In the genomic region with DNA sequence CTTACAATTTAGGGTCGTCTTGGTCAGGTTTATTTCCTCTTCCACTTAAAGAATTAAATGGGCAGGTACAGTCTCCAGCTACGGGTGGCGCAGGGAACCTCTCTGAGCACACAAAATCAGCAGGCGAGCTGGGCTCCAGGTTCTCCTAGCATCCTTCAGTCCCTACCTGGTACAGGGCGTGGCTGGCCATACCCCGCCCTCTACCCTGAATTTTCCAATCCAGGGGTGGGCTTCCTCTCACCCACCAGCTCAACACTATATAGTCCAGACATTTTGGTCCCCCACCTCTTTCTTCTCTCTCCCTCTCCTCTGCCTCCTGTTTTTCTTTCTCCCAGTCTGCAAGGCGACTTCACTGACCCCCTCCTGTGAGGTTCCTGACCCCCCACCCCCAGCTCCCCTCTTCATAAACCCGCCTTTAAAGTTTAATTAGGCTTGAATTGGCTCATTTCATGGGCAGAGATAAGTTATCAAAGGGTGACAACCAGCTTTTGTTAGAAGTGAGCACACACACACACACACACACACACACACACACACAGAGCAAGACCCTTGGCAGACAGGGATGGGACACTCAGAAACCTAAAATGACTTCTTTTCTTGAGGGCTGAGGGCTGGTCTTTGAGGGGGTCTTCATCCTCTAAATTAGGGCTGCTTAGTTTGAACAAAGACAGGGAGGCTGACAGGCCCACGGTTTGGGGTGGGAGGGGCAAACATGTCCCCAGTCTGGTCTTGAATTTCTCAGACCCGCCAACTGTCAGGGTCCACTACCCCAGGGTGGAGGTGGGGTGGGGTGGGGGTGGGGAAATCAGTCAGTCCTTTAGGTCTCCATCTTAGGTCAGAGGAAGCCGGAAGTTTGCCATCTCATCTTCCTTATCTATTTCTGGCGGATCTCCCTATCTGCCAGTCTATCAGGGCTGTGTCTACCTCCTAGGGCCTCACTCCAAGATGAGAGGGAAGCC, we compare ENCODE assay signal across 8 mouse cellular contexts.
DNase-seq lines count a peak whose midpoint lies in the region; ATAC-seq and TF ChIP-seq lines count a peak whose summit lies in the region.

No protein-coding gene starts in this region.

- peak; percentile 52 for ATAC-seq in kidney, embryonic 16.5 days (ENCODE audit: low FRiP score, low TSS enrichment)
- ATAC-seq in embryonic facial prominence, embryonic 14.5 days (ENCODE audit: low read depth), result 0 out of 2 replicates have a peak, but pooled peaks have one; percentile 30
- peak; percentile 9 for ATAC-seq in intestine, embryonic 14.5 days (replicated peaks; ENCODE audit: low FRiP score, low TSS enrichment, low read depth)
- no peak for ATAC-seq in midbrain, postnatal 0 days (ENCODE audit: low FRiP score)
- ATAC-seq in cerebellum, adult (ENCODE audit: insufficient number of reproducible peaks, low FRiP score, low TSS enrichment), result no peak

- no peaks in the 10 kb centered on the region for H3K27me3 ChIP-seq in kidney, embryonic 16.5 days (ENCODE audit: insufficient read depth, low read length)
- no peaks in the 10 kb centered on the region for H3K27me3 ChIP-seq in embryonic facial prominence, embryonic 14.5 days (replicated peaks; ENCODE audit: control insufficient read depth, insufficient read depth, low read length)
- H3K27me3 ChIP-seq in intestine, embryonic 14.5 days (replicated peaks; ENCODE audit: control insufficient read depth, insufficient read depth, low read length), result no peaks in the 10 kb centered on the region
- H3K27me3 ChIP-seq in midbrain, postnatal 0 days (ENCODE audit: insufficient read depth, low read length), result no peaks in the 10 kb centered on the region

- TF ChIP-seq CTCF in midbrain, postnatal 0 days (IDR thresholded peaks at IDR 0.05), result no peak

- no peaks in the 10 kb centered on the region for H3K9me3 ChIP-seq in kidney, embryonic 16.5 days (ENCODE audit: low read length)
- H3K9me3 ChIP-seq in embryonic facial prominence, embryonic 14.5 days (ENCODE audit: control insufficient read depth, low read length), result no peaks in the 10 kb centered on the region
- no peaks in the 10 kb centered on the region for H3K9me3 ChIP-seq in intestine, embryonic 14.5 days (ENCODE audit: control insufficient read depth, low read length)
- H3K9me3 ChIP-seq in midbrain, postnatal 0 days (ENCODE audit: low read length), result no peaks in the 10 kb centered on the region

- H3K27ac ChIP-seq in kidney, embryonic 16.5 days (ENCODE audit: low read length), result peak overlapping the region; percentile 84
- H3K27ac ChIP-seq in embryonic facial prominence, embryonic 14.5 days (replicated peaks; ENCODE audit: low read depth, low read length), result no peak overlapping the region
- H3K27ac ChIP-seq in intestine, embryonic 14.5 days (ENCODE audit: low read depth), result peak overlapping the region; percentile 24
- H3K27ac ChIP-seq in midbrain, postnatal 0 days (ENCODE audit: low read depth, low read length), result no peak overlapping the region

- no peaks in the 10 kb centered on the region for H3K36me3 ChIP-seq in kidney, embryonic 16.5 days (ENCODE audit: insufficient read depth, low read length)
- H3K36me3 ChIP-seq in embryonic facial prominence, embryonic 14.5 days (ENCODE audit: control insufficient read depth, insufficient read depth, low read length), result no peaks in the 10 kb centered on the region
- H3K36me3 ChIP-seq in intestine, embryonic 14.5 days (ENCODE audit: control insufficient read depth, insufficient read depth, low read length), result no peaks in the 10 kb centered on the region
- no peaks in the 10 kb centered on the region for H3K36me3 ChIP-seq in midbrain, postnatal 0 days (ENCODE audit: insufficient read depth, low read length)

- peak overlapping the region; percentile 52; the same call in 1 of the 2 replicates for H3K9ac ChIP-seq in kidney, embryonic 16.5 days (replicated peaks; ENCODE audit: low read length)
- no peak overlapping the region for H3K9ac ChIP-seq in embryonic facial prominence, embryonic 14.5 days (ENCODE audit: low read depth, low read length)
- no peak overlapping the region for H3K9ac ChIP-seq in intestine, embryonic 14.5 days (ENCODE audit: low read length)
- H3K9ac ChIP-seq in midbrain, postnatal 0 days (replicated peaks; ENCODE audit: low read length, poor library complexity, severe bottlenecking), result no peak overlapping the region

- H3K4me2 ChIP-seq in kidney, embryonic 16.5 days (replicated peaks; ENCODE audit: low read depth, low read length), result peak overlapping the region; percentile 27
- peak overlapping the region; percentile 33; the same call in 1 of the 2 replicates for H3K4me2 ChIP-seq in embryonic facial prominence, embryonic 14.5 days (ENCODE audit: low read depth, low read length)
- H3K4me2 ChIP-seq in intestine, embryonic 14.5 days (ENCODE audit: low read length), result peak overlapping the region; percentile 22
- 0 out of 2 replicates have a peak overlapping the region, but pooled peaks have one; percentile 18 for H3K4me2 ChIP-seq in midbrain, postnatal 0 days (ENCODE audit: low read depth, low read length, poor library complexity, severe bottlenecking)

- no peak for DNase-seq in kidney, postnatal 25 days
- DNase-seq in embryonic facial prominence, embryonic 14.5 days (ENCODE audit: low spot score), result no peak
- DNase-seq in intestine, embryonic 14.5 days (ENCODE audit: low spot score), result no peak
- DNase-seq in midbrain, postnatal 0 days (ENCODE audit: low spot score), result no peak
- no peak for DNase-seq in cerebellum, postnatal 36 days
- DNase-seq in layer of hippocampus, postnatal 14 days (ENCODE audit: low spot score in 2 of 2), result no peak

- H3K4me1 ChIP-seq in kidney, embryonic 16.5 days (ENCODE audit: insufficient read depth, low read length), result peaks cover 24% of the 10 kb centered on the region
- H3K4me1 ChIP-seq in embryonic facial prominence, embryonic 14.5 days (ENCODE audit: control insufficient read depth, insufficient read depth, low read length), result 0 out of 2 replicates have a peak, but pooled peaks cover 5% of the 10 kb centered on the region
- 0 out of 2 replicates have a peak, but pooled peaks cover 4% of the 10 kb centered on the region for H3K4me1 ChIP-seq in intestine, embryonic 14.5 days (replicated peaks; ENCODE audit: control insufficient read depth, insufficient read depth, low read length)
- H3K4me1 ChIP-seq in midbrain, postnatal 0 days (ENCODE audit: insufficient read depth, low read length), result no peaks in the 10 kb centered on the region

- no peak overlapping the region for H3K4me3 ChIP-seq in kidney, embryonic 16.5 days (ENCODE audit: low read length)
- H3K4me3 ChIP-seq in embryonic facial prominence, embryonic 14.5 days (ENCODE audit: low read depth, low read length), result no peak overlapping the region
- no peak overlapping the region for H3K4me3 ChIP-seq in intestine, embryonic 14.5 days (ENCODE audit: low read depth, low read length)
- H3K4me3 ChIP-seq in midbrain, postnatal 0 days (ENCODE audit: low read depth, low read length), result no peak overlapping the region

- WGBS in kidney, embryonic 16.5 days, result 41% methylated on average over 12 of the region's 12 CpGs
- WGBS in embryonic facial prominence, embryonic 14.5 days, result 50% methylated on average over 12 of the region's 12 CpGs
- WGBS in intestine, embryonic 14.5 days, result 53% methylated on average over 12 of the region's 12 CpGs
- WGBS in midbrain, postnatal 0 days, result 48% methylated on average over 12 of the region's 12 CpGs

Comparison
In these comparisons a context has a peak if more than half of its experiments do, and no peak if none do; other contexts are left out.
1. ATAC-seq: peak in kidney, embryonic 16.5 days (single experiment), embryonic facial prominence, embryonic 14.5 days (single experiment) and intestine, embryonic 14.5 days (single experiment); none in midbrain, postnatal 0 days (single experiment) and cerebellum, adult (single experiment).
2. H3K27ac ChIP-seq: peak in kidney, embryonic 16.5 days (single experiment) and intestine, embryonic 14.5 days (single experiment); none in embryonic facial prominence, embryonic 14.5 days (single experiment) and midbrain, postnatal 0 days (single experiment).
3. Peak in every context shown above with its lines, with median percentiles within 50 percentile points of each other: H3K4me2 ChIP-seq.